Mouse (Mus musculus) MEL (cell line): ENCODE data around the gene Dclk1.

Source experiments
- BHLHE40 ChIP-seq: IDR thresholded peaks from 2 replicates; pipeline ENCODE4 v1.6.1; 2012; ENCODE audit warnings: low read depth, mild to moderate bottlenecking, inconsistent platforms, low read length, improper control_type of control experiment, borderline replicate concordance
- CTCF ChIP-seq, 3 experiments: IDR thresholded peaks in 2 of 3; conservative IDR thresholded peaks in 1 of 3; 2 replicates each; pipeline ENCODE4 v1.5.1; 2011 to 2012; ENCODE audit warnings: low read length in 3 of 3, low read depth in 2 of 3, mild to moderate bottlenecking in 2 of 3, improper control_type of control experiment in 1 of 3, inconsistent platforms in 1 of 3, mixed read lengths in 1 of 3, moderate library complexity in 1 of 3; ENCODE audit not compliant: control insufficient read depth in 1 of 3, insufficient read depth in 1 of 3, poor library complexity in 1 of 3, severe bottlenecking in 1 of 3
- E2F4 ChIP-seq: IDR thresholded peaks from 2 replicates; pipeline ENCODE4 v1.6.1; 2011; ENCODE audit warnings: low read depth, low read length, improper control_type of control experiment, borderline replicate concordance
- EP300 ChIP-seq, 2 experiments: IDR thresholded peaks; 2 replicates each; pipeline ENCODE4 v1.6.1; 2011; ENCODE audit warnings: improper control_type of control experiment in 2 of 2, low read length in 2 of 2, low read depth in 1 of 2, mild to moderate bottlenecking in 1 of 2
- GATA1 ChIP-seq: IDR thresholded peaks from 2 replicates; pipeline ENCODE4 v1.6.1; 2011; ENCODE audit warnings: low read depth, low read length, improper control_type of control experiment
- MAX ChIP-seq: IDR thresholded peaks from 2 replicates; pipeline ENCODE4 v1.6.1; 2011; ENCODE audit warnings: low read length, improper control_type of control experiment
- POLR2A ChIP-seq, 2 experiments: IDR thresholded peaks; 2 replicates each; pipeline ENCODE4 v1.6.1; 2011 to 2012; ENCODE audit warnings: low read length in 2 of 2, mild to moderate bottlenecking in 2 of 2, control low read depth in 1 of 2, improper control_type of control experiment in 1 of 2, low read depth in 1 of 2, moderate library complexity in 1 of 2; ENCODE audit not compliant: control insufficient read depth in 1 of 2, insufficient read depth in 1 of 2, poor library complexity in 1 of 2
- POLR2AphosphoS2 ChIP-seq: IDR thresholded peaks from 2 replicates; pipeline ENCODE4 v1.6.1; 2011; ENCODE audit warnings: low read length, improper control_type of control experiment
- UBTF ChIP-seq: IDR thresholded peaks from 2 replicates; pipeline ENCODE4 v1.6.1; 2012; ENCODE audit warnings: low read depth, mild to moderate bottlenecking, inconsistent platforms, low read length, improper control_type of control experiment, moderate library complexity, borderline replicate concordance; ENCODE audit not compliant: insufficient read depth
- ZC3H11A ChIP-seq: IDR thresholded peaks from 2 replicates; pipeline ENCODE4 v1.6.1; 2012; ENCODE audit warnings: low read depth, mild to moderate bottlenecking, inconsistent platforms, low read length, improper control_type of control experiment
- ZNF384 ChIP-seq: IDR thresholded peaks from 2 replicates; pipeline ENCODE4 v1.6.1; 2012; ENCODE audit warnings: low read depth, mild to moderate bottlenecking, inconsistent platforms, low read length, improper control_type of control experiment

DNA sequence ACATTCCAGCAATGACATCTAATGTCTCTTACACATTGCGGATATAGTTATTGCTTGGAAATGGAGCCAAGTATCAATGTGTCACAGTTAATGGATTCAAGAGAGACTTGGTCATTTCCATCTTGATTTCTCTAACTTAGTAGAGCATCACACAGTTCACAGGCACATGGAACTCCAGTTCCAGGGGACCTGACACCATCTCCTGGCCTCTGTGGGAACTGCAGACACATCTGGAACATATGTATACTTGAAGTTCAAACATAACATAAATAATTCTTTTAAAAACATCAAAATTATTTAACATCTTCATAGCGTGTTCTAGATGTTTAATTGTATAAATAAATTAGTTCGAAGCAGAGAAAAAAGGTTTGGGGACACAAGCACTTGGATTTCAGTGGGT is 34.3 kb downstream of the Dclk1 start:
- TF ChIP-seq GATA1 = no peak
- TF ChIP-seq CTCF (IDR thresholded peaks at IDR 0.05 in 2 of 3, conservative IDR thresholded peaks at IDR 0.05 in 1 of 3; ENCODE audit: control insufficient read depth in 1 of 3, insufficient read depth in 1 of 3, low read depth in 2 of 3, low read length in 3 of 3, poor library complexity in 1 of 3, severe bottlenecking in 1 of 3) = no peak
- no peak for TF ChIP-seq POLR2A (IDR thresholded peaks at IDR 0.05; ENCODE audit: control insufficient read depth in 1 of 2, insufficient read depth in 1 of 2, low read depth in 1 of 2, low read length in 2 of 2, poor library complexity in 1 of 2)
- no peak for TF ChIP-seq ZNF384
- TF ChIP-seq UBTF = no peak
- TF ChIP-seq EP300 (IDR thresholded peaks at IDR 0.05; ENCODE audit: low read depth in 1 of 2, low read length in 2 of 2) = no peak
- no peak for TF ChIP-seq MAX
- TF ChIP-seq ZC3H11A = no peak
- TF ChIP-seq POLR2AphosphoS2 = no peak
- TF ChIP-seq E2F4 = no peak
- TF ChIP-seq BHLHE40 = no peak
